Mouse (Mus musculus): ENCODE measurements at regions not wholly inside any gene's neighbourhood (a gene's known extent, or its start where the extent isn't known, plus 50 kb on each side); places are given as distances from the start of the nearest gene placed in this dataset.

DNA sequence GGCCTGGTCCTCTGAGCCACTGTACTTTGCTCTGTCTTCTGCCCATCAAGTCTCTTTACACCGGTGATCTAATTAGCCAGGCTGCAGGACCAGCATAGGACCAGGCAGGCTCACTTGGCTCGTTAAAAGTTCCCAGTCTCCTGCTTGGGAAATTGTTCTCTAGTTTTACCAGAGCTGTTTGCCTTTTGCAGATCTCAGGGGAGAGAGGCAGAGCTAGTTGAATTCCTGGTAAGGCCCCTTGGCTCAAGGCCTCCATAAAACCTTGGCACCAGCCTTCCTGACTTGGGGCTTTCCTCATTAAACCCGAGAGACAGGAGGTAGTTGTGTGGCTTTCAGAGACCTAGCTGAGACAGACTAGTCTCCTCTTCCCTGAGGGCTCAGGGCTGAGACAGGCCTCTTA lies 237.0 kb upstream of the Trib2 start:
- no peak for DNase-seq

DNA sequence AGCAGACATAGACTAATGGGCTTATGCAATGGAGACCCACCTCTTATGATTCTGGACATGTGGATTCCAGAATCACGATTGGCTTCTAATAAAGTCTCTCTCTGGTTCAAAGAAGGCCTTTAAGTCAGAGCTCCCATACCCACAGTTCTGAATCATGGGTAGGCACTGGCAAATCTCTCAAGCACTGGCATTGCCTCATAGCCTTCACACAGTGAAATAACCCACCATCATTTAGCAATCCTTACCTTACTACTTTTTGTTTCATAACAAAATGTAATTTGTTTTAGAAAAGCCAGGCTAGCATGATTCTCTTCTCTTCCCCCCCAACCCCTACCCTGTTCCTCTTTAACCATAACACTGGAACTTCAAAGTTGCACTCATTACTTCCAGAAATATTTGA lies 236.3 kb upstream of the Trib2 start:
- DNase-seq, result no peak

DNA sequence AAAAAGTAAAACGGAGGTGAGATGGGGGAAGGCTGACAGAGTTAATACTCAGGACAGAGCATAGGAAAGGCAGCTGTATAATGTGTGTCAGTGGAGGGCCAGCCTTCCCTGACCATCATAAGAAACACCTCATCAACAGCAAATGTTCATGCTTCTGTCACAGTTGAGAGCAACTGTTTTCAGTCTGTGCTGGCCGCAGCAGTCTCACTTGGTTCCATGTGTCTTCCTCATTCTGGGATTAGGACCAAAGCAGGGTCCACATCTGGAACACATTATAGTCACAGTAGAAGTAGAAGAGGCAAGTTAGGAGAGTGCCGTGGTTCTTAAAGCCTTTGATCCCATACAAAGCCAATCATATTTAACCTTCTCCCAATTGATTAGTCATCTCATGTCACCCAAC lies 235.6 kb upstream of the Trib2 start:
- DNase-seq, result no peak

- no peak for DNase-seq
Measured at GRCm38 (mm10) chr12:16051439-16051838, 234.7 kb upstream of the Trib2 start.

- peak; percentile 70 for DNase-seq
Measured at GRCm38 (mm10) chr12:16049545-16049944, 232.8 kb upstream of the Trib2 start.

- no peak for DNase-seq
Measured at GRCm38 (mm10) chr12:16046643-16047042, 229.9 kb upstream of the Trib2 start.

DNA sequence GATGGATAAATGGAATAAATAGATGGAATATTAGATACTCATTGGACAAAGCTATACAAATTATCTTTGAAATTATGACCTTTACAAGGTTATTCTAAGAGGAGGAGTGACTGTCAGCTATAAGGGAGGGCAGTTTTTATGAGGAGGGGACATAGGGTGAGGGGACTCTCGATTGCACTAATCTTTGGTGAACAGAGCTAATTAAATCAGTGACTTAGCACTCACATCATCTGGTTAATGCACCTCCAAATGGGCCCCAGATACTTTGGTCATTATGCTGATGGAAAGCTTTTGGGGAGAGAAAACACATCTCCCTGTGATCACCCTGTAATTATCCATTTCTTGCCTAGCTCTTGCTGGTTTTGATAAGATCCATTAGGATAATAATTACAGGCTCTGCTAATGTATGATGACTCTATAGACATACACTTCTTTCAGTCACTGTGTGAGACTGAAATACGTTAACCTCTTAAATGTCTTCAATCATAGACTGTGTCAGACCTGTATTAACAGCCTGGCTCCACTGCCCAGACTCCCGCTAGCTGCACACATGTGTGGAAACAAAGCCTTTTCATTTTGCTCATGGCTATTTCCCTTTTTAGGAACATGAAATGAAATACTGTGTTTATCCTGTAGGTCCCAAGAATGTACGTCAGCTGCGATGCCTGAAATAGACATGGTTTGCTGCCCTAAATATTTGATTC lies 229.2 kb upstream of the Trib2 start:
- DNase-seq, result no peak

GRCm38 (mm10) chr12:16043466-16044214 lies 226.9 kb upstream of the Trib2 start:
- no peak for DNase-seq

DNA sequence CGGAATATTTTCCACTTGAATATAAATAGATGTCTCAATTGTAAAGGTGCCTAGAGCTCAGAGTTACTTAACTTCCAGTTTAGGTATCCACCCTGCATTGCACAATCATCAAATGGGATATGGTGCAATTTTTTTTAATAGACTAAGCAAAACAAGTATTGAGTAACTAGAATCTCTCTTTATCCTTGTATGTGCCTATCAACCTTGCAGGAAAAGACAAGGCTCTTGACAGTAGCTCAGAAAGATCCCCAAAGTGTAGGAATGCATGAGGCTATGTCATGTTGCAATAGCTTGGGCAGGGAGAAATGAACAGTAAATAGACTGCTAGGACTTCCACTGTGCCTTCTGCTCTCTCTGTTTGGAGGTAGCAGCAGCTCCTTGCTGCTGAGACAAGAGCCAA lies 225.6 kb upstream of the Trib2 start:
- no peak for DNase-seq

DNA sequence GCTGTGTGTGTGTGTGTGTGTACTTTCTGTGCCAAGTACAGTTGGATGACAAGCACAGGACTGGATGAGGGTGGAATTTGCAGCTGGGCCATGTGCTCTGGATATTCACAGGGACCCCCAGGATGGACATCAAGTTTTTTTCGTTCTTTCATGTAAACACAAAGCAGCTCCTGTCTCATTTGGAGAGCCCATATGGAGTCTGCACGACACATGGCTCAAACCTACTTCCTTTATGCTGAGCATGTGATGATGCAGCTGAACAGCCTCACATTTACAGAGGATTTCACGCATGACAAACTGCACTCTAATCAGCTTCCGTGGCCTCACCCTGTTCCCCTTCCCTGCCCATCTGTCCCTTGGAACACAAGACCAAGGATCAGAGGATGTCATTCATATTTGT lies 224.4 kb upstream of the Trib2 start:
- no peak for DNase-seq

GRCm38 (mm10) chr12:16035551-16035950 lies 218.8 kb upstream of the Trib2 start:
- no peak for DNase-seq

- no peak for DNase-seq
Measured at GRCm38 (mm10) chr12:16034691-16035515, 218.2 kb upstream of the Trib2 start.

DNA sequence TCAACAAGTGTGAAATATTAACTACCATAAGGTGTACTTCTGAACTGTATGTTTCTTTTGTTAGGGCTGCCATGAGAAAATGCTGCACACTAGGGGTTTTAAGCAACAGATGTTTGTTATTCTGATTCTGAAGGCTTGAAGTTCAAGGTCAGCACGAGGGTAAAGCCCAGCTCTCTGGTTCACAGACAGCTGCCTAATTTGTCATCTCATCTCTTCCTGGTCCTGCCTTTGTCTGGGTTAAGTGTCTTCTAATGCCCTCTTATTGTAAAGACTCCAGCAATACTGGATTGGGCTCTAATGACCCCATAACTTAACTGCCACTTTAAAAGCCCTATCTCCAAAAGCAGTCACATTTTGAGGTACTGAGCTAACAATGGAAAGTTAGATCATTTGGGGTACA lies 209.9 kb upstream of the Trib2 start:
- DNase-seq, result no peak

DNA sequence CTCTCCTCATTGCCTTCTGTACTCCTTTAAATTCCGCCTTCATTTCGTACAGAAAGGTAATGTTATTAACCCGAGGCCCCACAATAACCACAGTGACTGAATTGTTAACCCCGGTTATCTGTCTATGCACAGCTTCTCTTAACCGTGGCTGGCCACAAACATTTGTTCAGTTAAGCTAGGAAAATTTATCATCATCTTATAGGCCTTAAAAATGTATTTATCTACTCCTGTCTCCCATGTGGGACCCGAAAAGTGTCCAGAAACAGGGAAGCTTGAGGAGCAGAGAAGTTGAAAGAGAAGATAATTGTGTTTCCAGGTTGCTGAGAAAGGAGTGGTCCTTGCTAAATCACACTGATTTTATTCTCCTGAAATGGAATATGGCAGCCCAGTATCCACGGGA lies 206.6 kb upstream of the Trib2 start:
- DNase-seq, result no peak

DNA sequence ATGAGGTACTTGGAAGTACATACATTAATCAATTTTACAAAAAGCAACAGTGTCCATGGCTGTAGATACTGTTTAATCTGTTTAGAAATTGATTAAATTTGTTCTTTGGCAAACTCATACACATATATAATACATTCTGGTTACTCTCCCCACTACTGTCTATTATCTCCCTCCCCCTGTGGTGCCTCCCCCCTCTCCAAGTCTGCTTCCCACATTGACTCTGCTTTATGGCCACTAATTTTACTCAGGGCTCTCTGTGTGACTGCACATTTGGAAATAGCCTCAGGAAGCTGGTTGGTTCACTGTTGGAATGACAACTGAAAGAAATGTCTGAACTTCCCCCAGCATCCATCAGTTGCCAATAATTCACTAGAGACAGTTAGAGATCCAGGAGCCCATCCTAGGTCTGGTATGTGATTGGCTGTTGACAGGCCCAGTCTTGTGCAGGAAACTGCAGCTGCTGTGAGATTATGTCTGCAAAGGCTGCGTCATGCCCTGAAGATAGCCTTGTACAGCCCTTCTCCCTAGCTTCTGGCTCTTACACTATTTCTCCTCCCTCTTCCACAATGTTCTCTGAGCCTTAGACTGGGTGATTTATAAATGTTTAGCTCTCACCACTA lies 204.6 kb upstream of the Trib2 start:
- DNase-seq, result no peak

DNA sequence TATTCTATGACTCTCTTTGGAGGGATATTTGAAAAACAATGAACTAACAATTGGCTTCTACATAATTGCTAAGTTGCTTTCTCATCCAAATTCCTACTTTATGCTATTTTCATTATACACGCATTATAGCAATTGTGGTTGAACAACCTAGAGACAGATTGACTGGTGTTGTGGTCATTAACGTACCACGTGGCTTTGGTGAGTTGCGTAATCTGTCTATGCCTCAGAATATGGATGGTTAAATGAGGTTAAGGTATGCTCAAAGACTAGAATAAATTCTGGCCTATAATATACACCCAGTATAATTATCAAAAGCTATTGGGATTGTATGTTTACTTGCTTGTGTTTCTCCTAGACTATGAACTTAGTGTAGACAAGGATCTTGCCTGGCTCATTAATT lies 201.5 kb upstream of the Trib2 start:
- DNase-seq, result no peak

- no peak for DNase-seq
Measured at GRCm38 (mm10) chr12:16016621-16017020, 199.9 kb upstream of the Trib2 start.

DNA sequence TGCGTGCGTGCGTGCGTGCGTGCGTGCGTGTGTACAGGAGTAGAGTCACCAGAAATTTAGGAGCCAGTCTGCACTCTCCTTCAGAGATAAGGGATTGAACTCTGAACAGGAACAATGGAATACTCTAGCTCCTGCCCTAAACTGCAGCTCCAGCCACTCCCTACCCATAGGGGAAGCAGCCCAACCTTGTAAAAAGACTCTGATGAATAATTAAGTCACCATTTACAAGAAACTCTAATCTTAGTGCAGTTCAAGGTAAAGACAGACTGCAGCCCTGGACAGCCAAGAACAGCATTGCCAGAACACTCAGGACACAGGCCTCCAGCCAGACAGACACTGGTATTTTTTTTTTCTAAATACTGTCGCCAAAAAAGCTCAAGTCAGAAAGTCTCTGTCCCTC lies 198.9 kb upstream of the Trib2 start:
- no peak for DNase-seq

DNA sequence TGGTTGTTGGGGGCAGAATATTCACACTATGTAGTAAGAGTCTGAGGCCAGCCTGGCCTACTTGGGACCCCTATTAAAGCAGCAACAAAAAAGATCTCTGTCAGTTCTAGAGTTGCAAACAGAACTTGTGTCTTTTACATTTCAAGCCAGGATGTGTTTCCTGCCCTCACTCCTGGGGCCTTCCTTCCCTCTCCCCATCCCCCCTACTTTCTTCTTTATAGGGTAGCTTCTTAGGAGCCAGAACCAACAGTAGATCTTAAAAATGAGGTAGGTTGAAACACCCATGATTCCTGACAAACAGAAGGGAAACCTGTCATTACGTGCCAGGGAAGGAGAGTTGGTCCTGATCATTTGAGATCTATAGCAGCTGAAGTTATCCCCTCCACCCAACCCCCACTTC lies 198.0 kb upstream of the Trib2 start:
- no peak for DNase-seq

DNA sequence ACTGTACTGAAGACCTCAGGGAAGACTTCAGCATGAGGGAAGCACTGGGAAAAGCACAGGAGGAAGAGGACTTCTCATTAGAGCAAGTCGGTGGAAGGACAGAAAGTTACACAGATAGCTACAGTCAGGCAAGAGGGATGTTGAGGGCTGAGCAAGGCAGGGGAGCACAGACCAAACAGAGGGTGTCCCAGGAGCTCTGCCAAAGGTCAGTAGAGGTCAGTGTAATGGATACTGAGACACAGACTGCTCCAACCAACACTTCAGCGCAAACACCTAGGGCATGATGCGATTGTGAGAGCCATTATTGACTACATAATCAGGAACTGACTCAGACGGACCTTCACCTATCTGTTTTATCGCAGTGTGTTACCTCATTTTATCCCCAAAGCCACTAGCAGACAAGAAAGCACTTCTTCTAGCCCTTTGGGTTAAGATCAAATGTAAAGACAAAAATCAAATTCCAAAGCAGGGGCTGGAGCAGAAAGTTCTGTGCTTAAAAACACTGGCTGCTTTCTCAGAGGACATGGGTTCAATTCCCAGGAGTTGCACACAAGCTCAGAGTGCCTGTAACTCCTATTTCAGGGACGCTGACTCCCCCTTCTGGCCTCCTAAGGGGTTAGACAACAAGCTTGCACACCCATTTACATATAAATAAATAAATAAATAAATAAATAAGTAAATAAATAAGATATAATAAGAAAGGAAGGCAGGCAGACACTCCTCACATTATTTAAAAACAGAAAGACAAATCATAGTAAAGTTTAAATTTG lies 197.3 kb upstream of the Trib2 start:
- peak; percentile 51 for DNase-seq

GRCm38 (mm10) chr12:16013354-16013753 lies 196.6 kb upstream of the Trib2 start:
- DNase-seq, result peak; percentile 59

- DNase-seq, result no peak
Measured at GRCm38 (mm10) chr12:16012081-16012480, 195.4 kb upstream of the Trib2 start.

All from thymus, postnatal 4 days (tissue).